Comparison of ENCODE assay signal across 22 mouse cellular contexts in the genomic region with DNA sequence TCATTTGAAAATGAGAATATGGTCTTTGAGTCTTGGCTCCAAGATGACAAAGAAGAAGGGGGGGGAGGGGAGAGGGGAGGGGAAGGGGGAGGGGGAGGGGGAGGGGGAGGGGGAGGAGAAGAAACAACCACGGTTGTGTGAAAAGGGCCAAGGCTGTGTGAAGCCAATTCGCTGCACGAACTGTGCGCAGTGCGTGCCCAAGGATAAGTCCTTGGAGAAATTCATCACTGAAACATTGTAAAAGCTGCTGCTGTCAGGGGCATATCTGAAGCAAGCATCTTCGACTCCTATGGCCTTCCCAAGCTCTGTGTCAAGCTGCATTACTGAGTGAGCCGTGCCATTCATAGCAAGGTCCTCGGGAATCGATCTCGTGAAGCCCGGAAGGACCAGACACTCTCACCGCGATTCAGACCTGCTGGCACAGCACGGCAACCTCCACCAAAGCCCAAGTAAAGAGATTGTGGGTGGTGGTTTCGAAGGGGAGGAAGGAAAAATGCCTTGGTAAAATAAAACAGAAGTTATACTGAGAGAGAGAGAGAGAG. TPM values are rescaled to one million over a fixed set of nuclear protein-coding genes. Genes with fewer than 3 reads are reported as not detected.
DNase-seq lines count a peak whose midpoint lies in the region; ATAC-seq and TF ChIP-seq lines count a peak whose summit lies in the region.
"Had no signal": no experiment of that assay in that cellular context is flagged by ENCODE, and none has a peak within 500 bp of the region (broad histone marks: within the 10 kb centered on the region; RNA-seq: fewer than 3 reads in every experiment).

No protein-coding gene starts in this region.

- H3K27ac ChIP-seq in forebrain, postnatal 0 days (ENCODE audit: low read depth, low read length): peak overlapping the region; percentile 75
- no peak overlapping the region for H3K27ac ChIP-seq in forebrain, embryonic 11.5 days (ENCODE audit: low read depth, low read length)
- H3K27ac ChIP-seq in hindbrain, embryonic 13.5 days: no peak overlapping the region
- no peak overlapping the region for H3K27ac ChIP-seq in kidney, adult 2 months (ENCODE audit: insufficient read depth, low read depth, low read length)
- H3K27ac ChIP-seq: embryonic facial prominence, embryonic 13.5 days; forebrain, embryonic 13.5 days; heart, embryonic 15.5 days; hindbrain, embryonic 14.5 days; intestine, embryonic 15.5 days had no signal

- no peak for TF ChIP-seq CTCF in forebrain, postnatal 0 days (IDR thresholded peaks at IDR 0.05; ENCODE audit: low read depth)
- no peak for TF ChIP-seq CTCF in kidney, adult 2 months (conservative IDR thresholded peaks at IDR 0.05; ENCODE audit: insufficient read depth, insufficient read length, low read depth, low read length)

- no peak overlapping the region for H3K9ac ChIP-seq in forebrain, postnatal 0 days
- H3K9ac ChIP-seq in forebrain, embryonic 11.5 days (ENCODE audit: low read length): no peak overlapping the region
- H3K9ac ChIP-seq in hindbrain, embryonic 13.5 days: no peak overlapping the region
- H3K9ac ChIP-seq: embryonic facial prominence, embryonic 13.5 days; forebrain, embryonic 13.5 days; heart, embryonic 15.5 days; hindbrain, embryonic 14.5 days; intestine, embryonic 15.5 days had no signal

- H3K4me2 ChIP-seq in forebrain, postnatal 0 days (ENCODE audit: low read depth): no peak overlapping the region
- no peak overlapping the region for H3K4me2 ChIP-seq in forebrain, embryonic 11.5 days (ENCODE audit: low read depth, low read length, severe bottlenecking)
- no peak overlapping the region for H3K4me2 ChIP-seq in hindbrain, embryonic 13.5 days
- H3K4me2 ChIP-seq: embryonic facial prominence, embryonic 13.5 days; forebrain, embryonic 13.5 days; heart, embryonic 11.5 days; heart, embryonic 15.5 days; hindbrain, embryonic 14.5 days; intestine, embryonic 15.5 days had no signal

- H3K9me3 ChIP-seq in forebrain, postnatal 0 days (ENCODE audit: low read length): no peaks in the 10 kb centered on the region
- no peaks in the 10 kb centered on the region for H3K9me3 ChIP-seq in forebrain, embryonic 11.5 days (ENCODE audit: control insufficient read depth, low read length)
- H3K9me3 ChIP-seq in hindbrain, embryonic 13.5 days: no peaks in the 10 kb centered on the region
- H3K9me3 ChIP-seq: embryonic facial prominence, embryonic 13.5 days; forebrain, embryonic 13.5 days; heart, embryonic 15.5 days; intestine, embryonic 15.5 days had no signal

- WGBS in forebrain, postnatal 0 days: 72% methylated on average over 15 of the region's 15 CpGs
- WGBS in forebrain, embryonic 11.5 days: 76% methylated on average over 15 of the region's 15 CpGs
- WGBS in hindbrain, embryonic 13.5 days: 78% methylated on average over 15 of the region's 15 CpGs
- WGBS in kidney, adult 2 months: 79% methylated on average over 15 of the region's 15 CpGs

- no peak for TF ChIP-seq POLR2A in kidney, adult 2 months (IDR thresholded peaks at IDR 0.05; ENCODE audit: low read depth, low read length)

- H3K27me3 ChIP-seq in forebrain, postnatal 0 days (ENCODE audit: insufficient read depth, low read length): no peaks in the 10 kb centered on the region
- no peaks in the 10 kb centered on the region for H3K27me3 ChIP-seq in forebrain, embryonic 11.5 days (ENCODE audit: control insufficient read depth, insufficient read depth, low read length)
- H3K27me3 ChIP-seq in hindbrain, embryonic 13.5 days: no peaks in the 10 kb centered on the region
- no peaks in the 10 kb centered on the region for H3K27me3 ChIP-seq in kidney, adult 2 months (replicated peaks; ENCODE audit: control insufficient read depth, insufficient read depth, low read length)
- H3K27me3 ChIP-seq: embryonic facial prominence, embryonic 13.5 days; forebrain, embryonic 13.5 days; heart, embryonic 15.5 days; intestine, embryonic 15.5 days; Patski had no signal

- ATAC-seq in forebrain, postnatal 0 days: peak; percentile 17; the same call in 1 of the 2 replicates
- no peak for ATAC-seq in forebrain, embryonic 11.5 days (replicated peaks; ENCODE audit: low FRiP score)
- no peak for ATAC-seq in hindbrain, embryonic 13.5 days (ENCODE audit: low FRiP score)
- ATAC-seq: activated CD4-positive, CD25-positive, alpha-beta regulatory T cell, adult 4 months; forebrain, embryonic 13.5 days; intestine, embryonic 15.5 days; Patski had no signal

- H3K4me1 ChIP-seq in forebrain, postnatal 0 days (ENCODE audit: insufficient read depth): no peaks in the 10 kb centered on the region
- H3K4me1 ChIP-seq in forebrain, embryonic 11.5 days (replicated peaks; ENCODE audit: control insufficient read depth, insufficient read depth, low read length): no peaks in the 10 kb centered on the region
- H3K4me1 ChIP-seq in hindbrain, embryonic 13.5 days (replicated peaks): no peaks in the 10 kb centered on the region; the same call in 1 of the 2 replicates
- no peaks in the 10 kb centered on the region for H3K4me1 ChIP-seq in kidney, adult 2 months (ENCODE audit: control insufficient read depth, insufficient read depth, low read length)
- H3K4me1 ChIP-seq: embryonic facial prominence, embryonic 13.5 days; heart, embryonic 15.5 days; intestine, embryonic 15.5 days had no signal

- H3K4me3 ChIP-seq in forebrain, postnatal 0 days (ENCODE audit: low read depth, low read length): no peak overlapping the region
- no peak overlapping the region for H3K4me3 ChIP-seq in forebrain, embryonic 11.5 days (ENCODE audit: low read depth, low read length)
- H3K4me3 ChIP-seq in hindbrain, embryonic 13.5 days: no peak overlapping the region
- no peak overlapping the region for H3K4me3 ChIP-seq in kidney, adult 2 months (ENCODE audit: insufficient read depth, low read depth, low read length)
- H3K4me3 ChIP-seq: embryonic facial prominence, embryonic 13.5 days; forebrain, embryonic 13.5 days; heart, embryonic 15.5 days; intestine, embryonic 15.5 days had no signal

- DNase-seq in forebrain, postnatal 0 days: peak; percentile 7
- no peak for DNase-seq in forebrain, embryonic 11.5 days (ENCODE audit: low spot score)
- peak; percentile 47 for DNase-seq in testis, postnatal 14 days (ENCODE audit: low spot score)
- DNase-seq in testis, postnatal 10 days (ENCODE audit: low spot score): no peak
- peak; percentile 18 for DNase-seq in adrenal gland, postnatal 25 days
- DNase-seq in kidney, adult 2 months: no peak
- DNase-seq: cerebellum, adult 11-12 months; cerebellum, adult 9-10 months; cerebellum, postnatal 25 days; gastrocnemius, adult 2 months; gastrocnemius, postnatal 36 days; heart, adult 18-20 months; heart, postnatal 14 days had no signal

- H3K36me3 ChIP-seq in forebrain, postnatal 0 days (ENCODE audit: insufficient read depth): no peaks in the 10 kb centered on the region
- no peaks in the 10 kb centered on the region for H3K36me3 ChIP-seq in forebrain, embryonic 11.5 days (ENCODE audit: control insufficient read depth, insufficient read depth, low read length)
- H3K36me3 ChIP-seq in hindbrain, embryonic 13.5 days: no peaks in the 10 kb centered on the region
- H3K36me3 ChIP-seq in kidney, adult 2 months (ENCODE audit: control insufficient read depth, insufficient read depth, low read length): no peaks in the 10 kb centered on the region
- H3K36me3 ChIP-seq: embryonic facial prominence, embryonic 13.5 days; heart, embryonic 15.5 days; intestine, embryonic 15.5 days had no signal

RNA-seq across cellular contexts. Expression of a gene that starts 13.7 kb away (rescaled TPM):
- 508 and 575 TPM in 2 replicates for total RNA-seq in forebrain, postnatal 0 days (2014; rRNA removed)
- polyA plus RNA-seq in forebrain, postnatal 0 days (2015; fragmentation: Nextera tagmentation; extraction: Ambion mirVana): 62.0 and 160 TPM in 2 replicates
- polyA plus RNA-seq in forebrain, embryonic 11.5 days (2014; fragmentation: Nextera tagmentation; extraction: Ambion mirVana): 76.3 and 78.8 TPM in 2 replicates
- total RNA-seq in adrenal gland, postnatal 25 days (2021): 57.0 and 61.8 TPM in 2 replicates
- polyA plus RNA-seq in hindbrain, embryonic 13.5 days (2015; fragmentation: Nextera tagmentation; extraction: Ambion mirVana): 165 and 177 TPM in 2 replicates
- 3.9 and 5.7 TPM in 2 replicates for polyA plus RNA-seq in kidney, adult 2 months (2012; rRNA removed)

RNA-seq across cellular contexts. Expression of a gene that starts 40.3 kb away (rescaled TPM):
- 23.9 and 27.1 TPM in 2 replicates for total RNA-seq in forebrain, postnatal 0 days (2014; rRNA removed)
- polyA plus RNA-seq in forebrain, postnatal 0 days (2015; fragmentation: Nextera tagmentation; extraction: Ambion mirVana): 27.7 and 32.1 TPM in 2 replicates
- 74.3 and 87.0 TPM in 2 replicates for polyA plus RNA-seq in forebrain, embryonic 11.5 days (2014; fragmentation: Nextera tagmentation; extraction: Ambion mirVana)
- 23.9 and 25.8 TPM in 2 replicates for total RNA-seq in adrenal gland, postnatal 25 days (2021)
- polyA plus RNA-seq in hindbrain, embryonic 13.5 days (2015; fragmentation: Nextera tagmentation; extraction: Ambion mirVana): 36.1 and 37.2 TPM in 2 replicates
- 1.6 and 2.6 TPM in 2 replicates for polyA plus RNA-seq in kidney, adult 2 months (2012; rRNA removed)

RNA-seq across cellular contexts. Expression of a gene that starts 40.4 kb away (rescaled TPM):
- total RNA-seq in forebrain, postnatal 0 days (2014; rRNA removed): 1.8 and 3.8 TPM in 2 replicates
- polyA plus RNA-seq in forebrain, postnatal 0 days (2015; fragmentation: Nextera tagmentation; extraction: Ambion mirVana): 0.70 and 1.3 TPM in 2 replicates
- polyA plus RNA-seq in forebrain, embryonic 11.5 days (2014; fragmentation: Nextera tagmentation; extraction: Ambion mirVana): 17.8 and 21.2 TPM in 2 replicates
- 2.4 and 2.8 TPM in 2 replicates for total RNA-seq in adrenal gland, postnatal 25 days (2021)
- 3.3 and 4.9 TPM in 2 replicates for polyA plus RNA-seq in hindbrain, embryonic 13.5 days (2015; fragmentation: Nextera tagmentation; extraction: Ambion mirVana)
- polyA plus RNA-seq in kidney, adult 2 months (2012; rRNA removed): 0.23 and 0.25 TPM in 2 replicates

Comparison
In these comparisons a context has a peak if more than half of its experiments do, and no peak if none do; other contexts are left out.
1. DNase-seq: peak in forebrain, postnatal 0 days (single experiment), testis, postnatal 14 days (single experiment) and adrenal gland, postnatal 25 days (single experiment); none in forebrain, embryonic 11.5 days (single experiment), testis, postnatal 10 days (single experiment) and kidney, adult 2 months (single experiment).